Mouse (Mus musculus): ENCODE data around the gene Rpgr. TPM values are rescaled to one million over a fixed set of nuclear protein-coding genes. Genes with fewer than 3 reads are reported as not detected.

The Rpgr gene
- polyA plus RNA-seq, 1 experiment from 2014 or later: 24.9 TPM

DNA sequence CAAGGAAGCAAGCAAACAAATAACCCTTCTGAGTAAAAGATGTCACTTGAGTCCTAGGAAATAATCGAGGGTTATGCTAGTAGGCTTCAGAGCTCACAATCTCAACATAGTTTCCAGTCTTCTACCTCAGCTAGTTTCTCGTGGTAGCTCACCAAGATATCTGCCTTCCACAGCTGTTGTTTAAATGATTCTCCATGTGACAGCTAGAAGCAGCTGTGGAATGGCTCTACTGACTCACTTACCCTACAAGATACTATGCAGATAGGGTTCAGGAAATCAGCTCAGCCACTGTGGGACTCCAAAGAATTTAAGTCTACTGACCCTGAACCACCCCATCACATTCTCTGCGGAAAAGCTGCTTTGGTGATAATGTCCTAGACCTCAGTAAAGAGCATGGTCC, 64.3 kb downstream of the Rpgr start:
- H3K27ac ChIP-seq (replicated peaks): no peak overlapping the region
- no peak overlapping the region for H3K4me3 ChIP-seq
- H3K27me3 ChIP-seq (replicated peaks; ENCODE audit: low read depth, poor library complexity, severe bottlenecking): no peaks in the 10 kb centered on the region
- H3K4me1 ChIP-seq: no peaks in the 10 kb centered on the region
- no peaks in the 10 kb centered on the region for H3K9me3 ChIP-seq
- no peaks in the 10 kb centered on the region for H3K36me3 ChIP-seq (replicated peaks)
- WGBS: 58% methylated on average over 3 of the region's 3 CpGs
- DNase-seq (ENCODE audit: low spot score): no peak

GRCm38 (mm10) chrX:10117065-10117719, 99.5 kb downstream of the Rpgr start, which contains the start of gene Srpx:
Gene Srpx, minus strand, starts transcription at chrX:10117709.
- H3K4me3 ChIP-seq: peak within 1 kb of the TSS; percentile 50
- 15% methylated on average over 19 of the region's 19 CpGs for WGBS

DNA sequence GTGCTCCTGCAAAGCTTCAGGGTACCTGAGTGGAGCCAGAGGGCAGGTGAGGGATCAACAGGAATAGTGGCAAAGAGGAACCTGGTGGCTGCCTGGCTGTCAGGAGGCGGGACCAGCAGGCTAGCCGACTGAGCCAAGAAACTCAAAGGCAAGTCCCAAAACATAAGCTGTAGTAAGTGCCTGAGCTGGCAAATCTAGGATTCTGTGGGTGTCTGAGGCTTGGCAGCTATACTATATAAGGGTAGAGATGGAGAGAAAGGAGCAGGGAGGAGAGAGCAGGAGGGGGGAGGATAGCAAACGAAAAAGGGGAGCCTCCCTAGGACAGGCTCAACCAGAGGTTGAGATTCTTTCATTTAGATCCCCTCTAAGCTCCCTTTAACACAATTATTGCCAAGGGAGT, 100.9 kb downstream of the Rpgr start:
- Histone ChIP-seq H3K27ac (replicated peaks) (no peak overlapping the region), H3K36me3 (replicated peaks) (no peaks in the 10 kb centered on the region), H3K4me1 (peaks cover 6% of the 10 kb centered on the region; the same call in 1 of the 2 replicates), H3K9me3 (no peaks in the 10 kb centered on the region), H3K27me3 (replicated peaks; ENCODE audit: low read depth, poor library complexity, severe bottlenecking) (peaks cover 34% of the 10 kb centered on the region), H3K4me3 (no peak overlapping the region)
- no peak for DNase-seq (ENCODE audit: low spot score)
- WGBS: 60% methylated on average over 3 of the region's 3 CpGs

More at GRCm38 (mm10) chrX:10117065-10117719, 99.5 kb downstream of the Rpgr start, which contains the start of gene Srpx:
- H3K9me3 ChIP-seq: no peaks in the 10 kb centered on the region
- H3K4me1 ChIP-seq: peaks cover 6% of the 10 kb centered on the region; the same call in 1 of the 2 replicates
- peaks cover 34% of the 10 kb centered on the region for H3K27me3 ChIP-seq (replicated peaks; ENCODE audit: low read depth, poor library complexity, severe bottlenecking)
- no peaks in the 10 kb centered on the region for H3K36me3 ChIP-seq (replicated peaks)
- peak; percentile 51 for DNase-seq (ENCODE audit: low spot score)
- H3K27ac ChIP-seq (replicated peaks): peak within 1 kb of the TSS; percentile 69

DNA sequence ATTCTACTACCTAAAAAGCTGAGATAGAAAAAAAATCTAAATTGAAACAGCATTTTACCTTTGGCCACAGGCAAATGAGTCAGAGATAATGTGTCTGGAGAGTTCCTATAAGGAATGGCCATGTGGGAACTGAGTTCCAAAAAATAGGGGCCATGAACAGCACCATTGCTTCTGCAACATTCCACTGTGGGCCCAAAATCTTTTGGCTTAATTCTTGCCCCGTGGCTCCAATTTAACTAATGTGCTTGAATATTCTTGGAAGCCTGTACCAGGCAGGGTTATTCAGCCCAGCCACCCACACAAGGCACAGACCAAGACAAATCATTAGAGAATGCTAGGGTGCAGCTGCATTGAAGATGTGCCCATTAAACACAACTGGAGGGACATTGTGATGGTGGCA, 106.0 kb downstream of the Rpgr start:
- Histone ChIP-seq H3K9me3 (no peaks in the 10 kb centered on the region), H3K36me3 (replicated peaks) (no peaks in the 10 kb centered on the region), H3K4me3 (no peak overlapping the region), H3K27ac (replicated peaks) (no peak overlapping the region), H3K4me1 (no peaks in the 10 kb centered on the region), H3K27me3 (replicated peaks; ENCODE audit: low read depth, poor library complexity, severe bottlenecking) (peaks cover 9% of the 10 kb centered on the region; the same call in 1 of the 2 replicates)
- no peak for DNase-seq (ENCODE audit: low spot score)
- WGBS: 69% methylated on average over 1 of the region's 1 CpGs

DNA sequence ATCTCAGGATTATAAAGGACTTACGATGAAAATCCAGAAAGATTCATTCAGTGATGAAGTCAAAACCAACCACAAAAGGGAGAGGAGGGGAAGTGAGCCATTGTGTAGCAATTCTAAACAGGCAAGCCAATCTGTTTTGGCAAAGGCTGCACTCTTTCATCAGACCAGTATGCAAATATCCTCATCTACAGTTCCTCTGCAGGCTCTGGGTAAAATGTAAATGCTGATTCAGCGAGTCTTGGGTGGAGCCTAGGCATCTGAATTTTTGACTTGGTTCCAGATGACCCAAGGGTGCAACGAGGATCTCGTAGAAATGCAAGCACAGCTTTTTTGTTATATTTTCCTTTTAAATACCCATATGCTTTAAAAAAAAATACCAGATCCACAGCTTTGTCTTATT, 108.2 kb downstream of the Rpgr start:
- no peaks in the 10 kb centered on the region for H3K4me1 ChIP-seq
- H3K27me3 ChIP-seq (replicated peaks; ENCODE audit: low read depth, poor library complexity, severe bottlenecking): no peaks in the 10 kb centered on the region
- H3K36me3 ChIP-seq (replicated peaks): no peaks in the 10 kb centered on the region
- no peak overlapping the region for H3K4me3 ChIP-seq
- WGBS: 79% methylated on average over 4 of the region's 4 CpGs
- H3K9me3 ChIP-seq: no peaks in the 10 kb centered on the region
- H3K27ac ChIP-seq (replicated peaks): no peak overlapping the region
- no peak for DNase-seq (ENCODE audit: low spot score)

DNA sequence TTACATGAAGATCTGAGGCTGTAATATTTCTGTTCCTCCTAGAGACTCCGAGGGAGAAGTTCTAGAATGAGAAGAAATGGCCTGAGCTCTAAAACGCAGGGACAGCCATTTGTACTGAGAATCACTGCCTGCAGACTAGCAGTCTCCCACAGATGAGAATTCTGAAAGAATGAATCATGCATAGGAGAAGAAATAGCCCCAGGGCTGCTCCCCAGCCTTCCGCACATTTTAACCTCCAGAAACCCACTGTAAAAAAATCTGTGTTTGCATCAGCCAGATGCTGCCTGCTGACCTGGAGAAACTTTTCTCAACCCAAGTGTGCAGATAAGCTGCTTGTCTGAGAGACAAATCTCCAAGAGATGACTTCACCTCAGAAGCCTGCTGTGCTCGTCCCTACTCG, 111.2 kb downstream of the Rpgr start:
- no peak overlapping the region for H3K27ac ChIP-seq (replicated peaks)
- DNase-seq (ENCODE audit: low spot score): no peak
- H3K9me3 ChIP-seq: no peaks in the 10 kb centered on the region
- no peak overlapping the region for H3K4me3 ChIP-seq
- H3K36me3 ChIP-seq (replicated peaks): no peaks in the 10 kb centered on the region
- no peaks in the 10 kb centered on the region for H3K27me3 ChIP-seq (replicated peaks; ENCODE audit: low read depth, poor library complexity, severe bottlenecking)
- no peaks in the 10 kb centered on the region for H3K4me1 ChIP-seq
- WGBS: 71% methylated on average over 5 of the region's 5 CpGs

GRCm38 (mm10) chrX:10102739-10103138, 114.0 kb downstream of the Rpgr start:
- no peaks in the 10 kb centered on the region for H3K27me3 ChIP-seq (replicated peaks; ENCODE audit: low read depth, poor library complexity, severe bottlenecking)

GRCm38 (mm10) chrX:10095797-10096196, 120.9 kb downstream of the Rpgr start:
- Histone ChIP-seq H3K27ac (replicated peaks) (no peak overlapping the region), H3K9me3 (no peaks in the 10 kb centered on the region), H3K27me3 (replicated peaks; ENCODE audit: low read depth, poor library complexity, severe bottlenecking) (no peaks in the 10 kb centered on the region), H3K36me3 (replicated peaks) (no peaks in the 10 kb centered on the region), H3K4me3 (no peak overlapping the region), H3K4me1 (peaks cover 5% of the 10 kb centered on the region; the same call in 1 of the 2 replicates)
- DNase-seq (ENCODE audit: low spot score): no peak
- 85% methylated on average over 3 of the region's 3 CpGs for WGBS

More at GRCm38 (mm10) chrX:10102739-10103138, 114.0 kb downstream of the Rpgr start:
- Histone ChIP-seq H3K9me3 (no peaks in the 10 kb centered on the region), H3K4me1 (no peaks in the 10 kb centered on the region), H3K4me3 (no peak overlapping the region), H3K36me3 (replicated peaks) (no peaks in the 10 kb centered on the region), H3K27ac (replicated peaks) (no peak overlapping the region)
- 95% methylated on average over 1 of the region's 1 CpGs for WGBS
- no peak for DNase-seq (ENCODE audit: low spot score)

- Histone ChIP-seq H3K27me3 (replicated peaks; ENCODE audit: low read depth, poor library complexity, severe bottlenecking) (no peaks in the 10 kb centered on the region), H3K4me3 (no peak overlapping the region), H3K4me1 (no peaks in the 10 kb centered on the region), H3K36me3 (replicated peaks) (no peaks in the 10 kb centered on the region), H3K27ac (replicated peaks) (peak overlapping the region; percentile 52; the same call in 1 of the 2 replicates), H3K9me3 (no peaks in the 10 kb centered on the region)
- no peak for DNase-seq (ENCODE audit: low spot score)
- WGBS: 52% methylated on average over 3 of the region's 3 CpGs
These were observed 136.3 kb downstream of the Rpgr start for GRCm38 (mm10) chrX:10080385-10080784.

GRCm38 (mm10) chrX:10079981-10080380, 136.7 kb downstream of the Rpgr start:
- Histone ChIP-seq H3K27ac (replicated peaks) (peak overlapping the region; percentile 52; the same call in 1 of the 2 replicates), H3K4me1 (no peaks in the 10 kb centered on the region), H3K9me3 (no peaks in the 10 kb centered on the region), H3K36me3 (replicated peaks) (no peaks in the 10 kb centered on the region), H3K4me3 (no peak overlapping the region), H3K27me3 (replicated peaks; ENCODE audit: low read depth, poor library complexity, severe bottlenecking) (no peaks in the 10 kb centered on the region)
- DNase-seq (ENCODE audit: low spot score): no peak
- WGBS: 32% methylated on average over 1 of the region's 1 CpGs

DNA sequence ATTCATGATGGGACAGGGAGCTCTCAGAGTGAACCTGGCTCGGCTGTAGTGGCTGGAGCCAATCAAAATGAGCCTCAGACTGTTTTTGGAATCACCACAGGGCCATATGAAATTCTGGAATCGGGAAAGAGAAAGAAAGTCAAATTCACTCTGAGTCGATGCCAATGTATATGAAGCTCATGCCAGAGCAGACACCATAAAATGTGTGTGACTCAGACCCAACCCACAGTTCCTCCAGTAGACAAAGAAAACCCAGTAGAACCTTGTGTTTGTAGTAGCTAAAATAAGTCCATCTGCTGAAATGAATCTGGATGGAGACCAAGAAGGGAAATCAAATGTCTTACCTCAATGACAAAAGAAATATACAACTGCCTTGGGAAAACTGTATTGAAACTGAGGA, 142.8 kb downstream of the Rpgr start:
- Histone ChIP-seq H3K27ac (replicated peaks) (no peak overlapping the region), H3K27me3 (replicated peaks; ENCODE audit: low read depth, poor library complexity, severe bottlenecking) (peaks cover 4% of the 10 kb centered on the region; the same call in 1 of the 2 replicates), H3K4me3 (no peak overlapping the region), H3K4me1 (no peaks in the 10 kb centered on the region), H3K9me3 (no peaks in the 10 kb centered on the region), H3K36me3 (replicated peaks) (no peaks in the 10 kb centered on the region)
- no peak for DNase-seq (ENCODE audit: low spot score)
- 77% methylated on average over 3 of the region's 3 CpGs for WGBS

DNA sequence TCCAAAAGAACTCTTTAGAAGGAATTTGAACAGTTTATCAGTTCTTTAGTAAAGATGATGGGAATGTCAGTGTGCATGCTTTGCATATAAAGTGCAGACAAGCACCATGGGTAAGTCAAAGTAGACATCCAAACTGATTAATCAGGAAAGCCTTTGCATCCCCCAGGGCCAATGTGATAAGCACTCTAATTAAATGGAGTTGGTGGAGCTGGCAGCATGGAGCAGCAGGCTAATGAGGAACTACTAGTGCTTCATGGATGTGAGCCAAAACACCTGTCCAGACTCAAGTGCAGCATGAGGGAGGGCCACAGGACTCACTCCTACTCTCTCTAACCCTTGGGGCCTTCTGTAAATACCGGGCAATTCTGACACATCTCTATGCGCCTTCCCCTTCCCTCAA, 145.2 kb downstream of the Rpgr start:
- 67% methylated on average over 2 of the region's 2 CpGs for WGBS
- Histone ChIP-seq H3K27me3 (replicated peaks; ENCODE audit: low read depth, poor library complexity, severe bottlenecking) (peaks cover 4% of the 10 kb centered on the region; the same call in 1 of the 2 replicates), H3K4me1 (no peaks in the 10 kb centered on the region), H3K36me3 (replicated peaks) (no peaks in the 10 kb centered on the region), H3K27ac (replicated peaks) (no peak overlapping the region), H3K4me3 (no peak overlapping the region), H3K9me3 (no peaks in the 10 kb centered on the region)
- DNase-seq (ENCODE audit: low spot score): no peak

- Histone ChIP-seq H3K36me3 (replicated peaks) (no peaks in the 10 kb centered on the region), H3K27me3 (replicated peaks; ENCODE audit: low read depth, poor library complexity, severe bottlenecking) (peaks cover 4% of the 10 kb centered on the region; the same call in 1 of the 2 replicates), H3K9me3 (no peaks in the 10 kb centered on the region), H3K4me3 (no peak overlapping the region), H3K4me1 (no peaks in the 10 kb centered on the region), H3K27ac (replicated peaks) (no peak overlapping the region)
- WGBS: 26% methylated on average over 6 of the region's 6 CpGs
- DNase-seq (ENCODE audit: low spot score): peak; percentile 9
These were observed 146.0 kb downstream of the Rpgr start for GRCm38 (mm10) chrX:10070689-10071088.
